Mouse (Mus musculus) central nervous system, embryonic 14 days (tissue): ENCODE measurements around the gene Mtf2. TPM values are rescaled to one million over a fixed set of nuclear protein-coding genes. Genes with fewer than 3 reads are reported as not detected.

ENCODE experiments used
- polyA plus RNA-seq: library from polyadenylated mRNA; depleted of rRNA; stranded (reverse); fragments of >200 nt; gene quantifications from 2 replicates; pipeline ENCODE4 v1.2.3, GENCODE M21; 2012; rRNA removed

Mtf2 gene
- 73.3 and 84.4 TPM in 2 replicates for polyA plus RNA-seq

DNA sequence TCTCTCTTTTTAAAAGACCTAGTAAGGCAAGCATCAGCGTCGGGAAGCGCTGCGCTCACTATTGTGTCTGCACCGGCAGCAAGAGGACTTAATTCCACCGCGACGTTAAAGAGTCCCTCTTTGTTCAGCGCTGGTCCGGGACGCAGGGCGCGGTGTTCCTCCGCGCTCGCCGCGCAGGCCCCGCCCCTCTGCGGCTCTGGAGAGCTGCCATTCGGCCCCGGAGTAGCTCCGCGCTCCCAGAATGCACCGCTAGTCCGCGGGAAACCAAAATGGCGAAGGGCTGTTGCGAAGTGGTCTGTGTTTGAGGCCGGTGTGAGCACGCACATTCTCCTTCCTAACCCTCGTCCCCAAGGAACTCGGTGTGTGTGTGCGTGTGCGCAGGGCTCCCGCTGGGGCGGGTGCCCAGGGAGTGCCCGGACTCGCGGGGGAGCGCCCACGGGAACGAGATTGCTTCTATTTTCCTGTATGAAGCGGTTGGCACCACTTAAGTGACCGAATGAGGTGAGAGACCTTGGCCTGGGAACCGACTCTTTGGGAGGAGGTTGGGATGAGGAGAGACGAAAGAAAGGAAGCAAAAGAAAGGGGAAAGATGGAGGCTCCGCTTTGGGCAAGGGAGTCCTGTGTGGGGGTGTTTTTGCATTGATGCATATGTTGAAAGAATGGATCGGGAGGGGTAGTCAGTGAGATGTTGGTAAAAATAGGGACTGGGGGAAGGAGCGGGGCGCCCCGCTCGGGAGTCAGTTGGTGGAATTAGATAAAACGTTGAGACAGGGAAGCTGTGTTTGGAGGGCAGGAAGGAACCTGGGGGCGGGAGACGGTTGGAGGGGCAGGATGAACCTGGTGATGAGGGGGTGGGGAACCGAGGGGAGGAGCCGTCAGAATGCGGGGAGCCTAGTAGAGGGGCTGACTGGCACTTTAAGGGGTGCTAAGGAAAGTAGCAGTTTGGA is at the start of gene Mtf2:
TSS of gene Mtf2 (plus strand) at position 210 of the 947 bp plus-strand sequence.

DNA sequence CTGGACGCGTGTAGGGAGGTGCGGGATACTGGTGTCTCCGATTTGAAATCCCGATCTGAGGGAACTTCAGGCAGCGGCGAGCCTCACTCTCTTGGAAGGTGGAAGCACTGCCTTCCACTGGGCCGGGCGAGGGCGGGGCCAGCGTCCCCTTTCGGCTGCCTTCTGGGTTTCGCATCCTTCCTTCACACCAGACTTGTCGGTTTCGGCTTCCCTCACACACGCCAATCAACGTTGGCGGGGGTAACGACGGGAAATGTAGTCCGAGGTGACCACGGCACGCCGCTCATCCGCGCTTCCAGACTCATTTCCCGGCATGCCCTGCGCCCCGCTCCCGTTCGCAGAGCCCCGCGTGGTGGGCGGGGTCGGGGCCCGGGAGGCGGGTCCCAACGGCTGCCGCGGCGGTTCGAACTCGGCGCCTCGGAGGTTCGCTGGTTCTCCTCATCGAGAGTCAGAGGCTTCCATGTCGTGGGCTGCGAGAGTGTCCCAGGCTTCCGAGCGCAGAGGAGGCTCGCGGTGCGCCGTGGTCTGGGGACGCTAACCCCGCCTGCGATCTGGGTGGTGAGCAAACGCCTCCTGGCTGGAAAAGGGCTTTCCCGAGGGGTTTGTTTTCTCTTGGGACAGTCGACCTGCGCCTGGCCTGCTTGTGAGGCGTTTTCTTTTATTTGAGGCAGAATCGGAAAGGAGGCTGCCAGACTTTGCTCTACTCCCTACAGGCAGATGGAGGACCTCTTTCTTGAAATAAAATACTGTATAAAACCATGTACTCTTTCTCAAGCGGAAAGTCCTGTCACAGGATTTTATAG is 67.2 kb downstream of the Mtf2 start, which contains the start of the genes Tmed5 and Ccdc18:
TSS of gene Tmed5 (minus strand) at position 180 of the 803 bp plus-strand sequence.
TSS of gene Ccdc18 (plus strand) at position 435 of the 803 bp plus-strand sequence.

Other genes with a start within 250 kb of the Mtf2 start
- gene Ube2d2b, start 235.6 kb upstream of the Mtf2 start, polyA plus RNA-seq: not detected in 2 replicates
- 29.7 and 30.5 TPM in 2 replicates for gene Evi5, start 190.6 kb upstream of the Mtf2 start, polyA plus RNA-seq
- 213 and 299 TPM in 2 replicates for gene Rpl5, start 165.2 kb upstream of the Mtf2 start, polyA plus RNA-seq
- gene Fam69a, start 78.6 kb upstream of the Mtf2 start, polyA plus RNA-seq: 14.1 and 15.2 TPM in 2 replicates
- gene Tmed5, start 66.9 kb downstream of the Mtf2 start, polyA plus RNA-seq: 15.7 and 15.9 TPM in 2 replicates
- gene Ccdc18, start 67.2 kb downstream of the Mtf2 start, polyA plus RNA-seq: 1.5 and 2.0 TPM in 2 replicates
- 29.5 and 31.0 TPM in 2 replicates for gene Dr1, start 203.2 kb downstream of the Mtf2 start, polyA plus RNA-seq
- gene Pigg, start 246.9 kb downstream of the Mtf2 start, polyA plus RNA-seq: 5.9 TPM in 2 replicates